Mouse (Mus musculus) forelimb bud, embryonic 11.5 days (tissue): Measurements from ENCODE around the gene Gpd2.

ENCODE experiments used
- DNase-seq: peaks from one replicate; pipeline ENCODE4 v3.0.0-alpha.2; 2012; ENCODE audit warnings: low read depth, low spot score

Gene Gpd2

GRCm38 (mm10) chr2:57250113-57250512 is 12.7 kb downstream of the Gpd2 start:
- no peak for DNase-seq

DNA sequence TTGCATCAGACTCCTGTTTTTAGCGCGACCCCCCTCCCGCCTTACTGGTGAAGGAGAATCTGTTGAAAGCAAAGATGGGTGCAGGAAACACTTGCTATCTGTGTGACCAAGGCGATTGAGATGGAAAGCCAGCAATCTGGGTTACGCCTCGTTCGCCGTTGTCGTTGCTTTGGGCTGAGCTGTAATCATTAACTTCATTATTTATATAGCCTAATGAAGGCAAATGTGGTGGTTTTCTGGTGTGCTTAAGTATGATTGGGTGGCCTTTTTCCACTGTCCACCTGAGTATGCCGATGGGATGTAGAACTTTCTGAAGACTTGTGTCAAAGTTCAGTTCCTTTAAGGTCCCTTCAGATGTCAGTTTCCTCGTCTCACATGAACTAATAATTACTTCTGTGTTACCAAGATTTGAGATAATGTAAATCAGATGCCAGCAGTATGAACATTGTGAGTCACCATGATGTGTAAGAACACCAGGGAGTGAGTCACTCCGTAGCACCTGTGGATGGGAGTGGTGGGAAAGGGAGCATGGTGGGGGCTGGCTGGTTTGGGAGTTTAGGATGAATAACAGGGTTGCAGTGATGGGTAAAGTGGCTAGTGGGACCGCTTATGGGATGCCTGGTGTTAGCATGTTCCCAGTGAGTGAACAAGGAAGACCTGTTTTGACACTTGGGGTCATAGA is 14.3 kb downstream of the Gpd2 start:
- DNase-seq: no peak

GRCm38 (mm10) chr2:57252542-57253301 is 15.3 kb downstream of the Gpd2 start:
- no peak for DNase-seq

GRCm38 (mm10) chr2:57254267-57254666 is 16.8 kb downstream of the Gpd2 start:
- no peak for DNase-seq

DNA sequence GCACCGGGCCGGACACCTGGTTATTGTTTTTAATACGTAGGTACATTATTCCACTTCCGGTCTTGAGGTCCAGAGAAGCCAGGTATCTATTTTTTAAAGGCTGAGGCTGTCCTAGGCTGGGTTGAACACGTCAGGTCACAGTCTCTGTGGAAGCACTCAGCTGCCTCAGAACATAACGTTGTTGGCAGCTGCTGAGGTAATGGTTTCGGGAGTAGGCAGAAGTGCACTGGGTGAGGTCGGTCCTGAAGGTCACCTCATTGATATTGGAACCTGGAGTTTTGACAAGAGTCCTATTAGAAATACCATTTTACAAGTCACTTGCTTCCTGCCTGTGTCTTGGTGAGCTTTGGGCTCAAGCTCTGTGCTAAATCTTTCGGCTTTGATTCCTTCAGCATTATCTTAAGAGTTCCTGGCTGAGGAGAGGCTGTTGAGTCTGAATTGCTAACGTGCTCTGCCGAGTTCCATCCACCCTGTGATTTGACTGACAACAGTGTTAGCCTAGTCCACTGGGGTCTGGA is 17.8 kb downstream of the Gpd2 start:
- no peak for DNase-seq

DNA sequence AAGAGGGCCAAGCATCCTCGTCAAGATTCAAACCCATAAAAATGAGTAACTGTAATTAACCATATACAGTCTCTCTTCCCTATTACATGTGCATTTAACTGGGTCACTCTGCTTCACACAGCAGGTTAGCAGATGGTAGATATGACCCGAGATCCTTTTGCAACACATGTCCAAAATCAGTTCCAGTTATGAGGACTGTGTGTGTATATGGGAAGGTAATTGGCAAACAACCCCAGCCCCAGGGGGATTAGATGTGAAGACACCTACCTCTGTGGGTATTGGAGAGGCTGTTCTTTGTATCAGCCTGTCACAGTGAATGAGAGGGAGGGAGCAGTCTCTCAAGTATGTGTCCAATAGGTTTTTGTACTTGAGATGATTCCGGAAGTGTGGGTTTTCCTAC is 18.4 kb downstream of the Gpd2 start:
- no peak for DNase-seq

- DNase-seq: no peak
These were observed 19.0 kb downstream of the Gpd2 start for GRCm38 (mm10) chr2:57256459-57256858.

GRCm38 (mm10) chr2:57261286-57262077 is 24.0 kb downstream of the Gpd2 start:
- no peak for DNase-seq

- no peak for DNase-seq
These were observed 26.0 kb downstream of the Gpd2 start for GRCm38 (mm10) chr2:57263431-57263830.

DNA sequence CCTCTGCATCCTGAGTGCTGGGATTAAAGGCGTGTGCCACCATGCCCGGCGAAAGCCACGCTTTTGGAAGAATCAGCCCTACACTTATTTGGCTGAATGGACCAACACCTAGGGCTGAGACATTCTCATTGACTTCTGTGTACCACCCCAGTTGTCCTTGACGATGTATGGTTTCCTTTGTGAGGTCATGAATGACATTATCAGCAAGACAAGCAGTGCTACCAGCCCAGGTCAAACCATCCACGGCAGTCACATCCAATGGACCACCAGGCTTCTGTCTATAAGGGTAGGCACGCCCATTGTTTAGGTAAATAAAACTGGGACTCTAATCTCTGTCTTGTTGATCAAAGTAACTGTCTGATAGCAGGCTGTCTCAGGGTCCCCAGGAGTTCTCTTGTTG is 27.5 kb downstream of the Gpd2 start:
- no peak for DNase-seq

GRCm38 (mm10) chr2:57266679-57267393 is 29.4 kb downstream of the Gpd2 start:
- DNase-seq: no peak

DNA sequence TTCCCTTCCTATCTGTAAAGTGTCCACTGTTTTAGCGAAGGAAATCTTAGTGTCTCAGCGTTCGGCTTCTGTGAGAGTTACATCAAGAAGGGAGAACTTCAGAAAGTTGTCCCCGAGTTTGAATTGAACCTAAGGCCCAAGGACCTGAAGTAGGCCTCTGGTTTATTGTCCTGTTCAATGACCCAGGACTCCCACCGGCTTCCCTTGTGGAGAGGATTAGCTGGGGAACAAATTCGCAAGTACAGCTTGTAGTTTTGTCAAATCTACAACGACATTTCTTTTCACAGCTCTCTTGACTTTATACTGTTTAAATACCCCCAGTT is 29.9 kb downstream of the Gpd2 start:
- no peak for DNase-seq

DNA sequence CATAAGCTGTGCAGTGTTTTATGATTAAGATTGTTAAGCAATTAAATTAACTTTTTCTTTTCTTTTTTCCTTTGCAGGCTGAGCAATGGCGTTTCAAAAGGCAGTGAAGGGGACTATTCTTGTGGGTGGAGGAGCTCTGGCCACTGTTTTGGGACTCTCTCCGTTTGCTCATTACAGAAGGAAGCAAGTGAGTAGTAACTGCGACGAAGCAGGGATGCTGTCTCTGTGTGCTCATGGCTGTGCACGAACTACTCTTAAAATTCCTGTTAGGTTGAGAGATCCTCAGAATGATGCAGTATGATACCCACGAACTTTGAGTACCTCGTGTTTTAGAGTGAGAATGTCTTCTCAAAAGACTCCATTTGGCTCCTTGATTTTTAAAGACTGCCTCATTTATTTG is 30.5 kb downstream of the Gpd2 start:
- no peak for DNase-seq

GRCm38 (mm10) chr2:57268839-57269238 is 31.4 kb downstream of the Gpd2 start:
- DNase-seq: no peak

GRCm38 (mm10) chr2:57269690-57270435 is 32.4 kb downstream of the Gpd2 start:
- DNase-seq: no peak

GRCm38 (mm10) chr2:57280190-57280723 is 42.8 kb downstream of the Gpd2 start:
- no peak for DNase-seq

GRCm38 (mm10) chr2:57283791-57284190 is 46.4 kb downstream of the Gpd2 start:
- DNase-seq: no peak

- no peak for DNase-seq
These were observed 47.8 kb downstream of the Gpd2 start for GRCm38 (mm10) chr2:57285197-57285596.

- no peak for DNase-seq
These were observed 50.6 kb downstream of the Gpd2 start for GRCm38 (mm10) chr2:57287986-57288385.

- no peak for DNase-seq
These were observed 56.1 kb downstream of the Gpd2 start for GRCm38 (mm10) chr2:57293571-57293970.

DNA sequence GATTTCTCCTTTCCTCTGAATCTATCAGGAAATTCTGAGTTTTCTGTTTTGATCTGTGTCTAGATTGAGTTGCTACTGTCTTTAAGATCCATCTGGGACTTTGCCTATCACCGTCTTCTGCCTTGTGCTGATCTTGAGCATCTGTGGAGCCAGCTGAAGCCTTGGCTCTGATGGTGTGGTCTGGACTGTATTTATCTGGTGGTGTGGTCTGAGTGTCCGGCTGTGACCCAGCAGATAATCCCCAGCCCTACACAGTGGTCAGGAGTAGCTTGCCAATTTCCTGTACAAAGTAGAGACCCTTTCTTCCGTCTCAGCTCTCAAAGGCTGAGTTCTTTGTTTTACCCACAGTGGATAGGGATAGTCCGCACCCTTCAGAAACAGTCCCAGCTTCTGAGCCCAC is 58.6 kb downstream of the Gpd2 start:
- no peak for DNase-seq
